Mouse (Mus musculus) thymus, adult 2 months (tissue): ENCODE results near the gene Mcl1.

Experiments used
- CTCF ChIP-seq: fragments of 200-500 bp; IDR thresholded peaks from 2 replicates; pipeline ENCODE4 v1.5.1; 2012; ENCODE audit warnings: mild to moderate bottlenecking, control low read depth, low read length, moderate library complexity, borderline replicate concordance; ENCODE audit not compliant: control insufficient read depth, poor library complexity, insufficient read depth; ENCODE audit errors: extremely low read depth
- POLR2A ChIP-seq: fragments of 200-500 bp; IDR thresholded peaks from 2 replicates; pipeline ENCODE4 v1.6.1; 2012; ENCODE audit warnings: mild to moderate bottlenecking, low read length, control low read depth, moderate library complexity; ENCODE audit not compliant: control insufficient read depth, poor library complexity, insufficient read depth; ENCODE audit errors: extremely low read depth

GRCm38 (mm10) chr3:95680673-95681072, 22.1 kb downstream of the Mcl1 start:
- TF ChIP-seq CTCF (no peak), POLR2A (no peak)
